Mouse (Mus musculus) embryonic facial prominence, embryonic 11.5 days (tissue): ENCODE results near the gene Clk1. TPM values are rescaled to one million over a fixed set of nuclear protein-coding genes. Genes with fewer than 3 reads are reported as not detected.
A peak's percentile ranks its signal among the peaks of the same experiment; 100 is the strongest.

ENCODE experiments used
- ATAC-seq: fragments of 200-750 bp; cut with Nextera tagmentation; replicated peaks from 2 replicates; pipeline ENCODE4 v1.8.0; 2017; ENCODE audit warnings: low read depth; ENCODE audit not compliant: insufficient number of reproducible peaks, low FRiP score, low TSS enrichment
- DNase-seq: peaks from one replicate; pipeline ENCODE4 v3.0.0-alpha.2; 2015; ENCODE audit warnings: low spot score
- H3K27ac ChIP-seq: fragments of 300-500 bp; sonication (generic); replicated peaks from 2 replicates; pipeline ENCODE4 v1.5.1; 2014; ENCODE audit warnings: mild to moderate bottlenecking, low read depth, low read length, control low read depth
- H3K27me3 ChIP-seq: fragments of 300-500 bp; sonication (generic); 2 replicates; pipeline ENCODE4 v1.6.1; 2014; ENCODE audit warnings: mild to moderate bottlenecking, low read length, moderate library complexity, mixed read lengths; ENCODE audit not compliant: control insufficient read depth, insufficient read depth
- H3K36me3 ChIP-seq: fragments of 300-500 bp; sonication (generic); replicated peaks from 2 replicates; pipeline ENCODE4 v1.6.1; 2014; ENCODE audit warnings: low read depth, mild to moderate bottlenecking, low read length, moderate library complexity, mixed read lengths; ENCODE audit not compliant: control insufficient read depth, insufficient read depth
- H3K4me1 ChIP-seq: fragments of 300-500 bp; sonication (generic); 2 replicates; pipeline ENCODE4 v1.6.1; 2014; ENCODE audit warnings: low read length, mixed read lengths; ENCODE audit not compliant: control insufficient read depth, insufficient read depth
- H3K4me2 ChIP-seq: fragments of 300-500 bp; sonication (generic); 2 replicates; pipeline ENCODE4 v1.6.1; 2014; ENCODE audit warnings: low read depth, mild to moderate bottlenecking, control low read depth, low read length, moderate library complexity
- H3K4me3 ChIP-seq: fragments of 300-500 bp; sonication (generic); 2 replicates; pipeline ENCODE4 v1.5.1; 2014; ENCODE audit warnings: low read depth, low read length, control low read depth
- H3K9ac ChIP-seq: fragments of 300-500 bp; sonication (generic); replicated peaks from 2 replicates; pipeline ENCODE4 v1.6.1; 2014; ENCODE audit warnings: mild to moderate bottlenecking, control low read depth, low read length
- H3K9me3 ChIP-seq: fragments of 300-500 bp; sonication (generic); replicated peaks from 2 replicates; pipeline ENCODE4 v1.6.1; 2016; ENCODE audit warnings: mild to moderate bottlenecking, low read length, inconsistent platforms, mixed read lengths; ENCODE audit not compliant: control insufficient read depth
- WGBS: fragments of 180-500 bp; shearing (Covaris S2); extraction: QIAGEN DNeasy Blood & Tissue Kit; methylation state at CpG from one replicate; pipeline ENCODE4 v1.1.7; 2014; 5-methylcytosine and 5-hydroxymethylcytosine counted together
- polyA plus RNA-seq: library from polyadenylated mRNA; unstranded; fragments of >200 nt; fragmentation: Nextera tagmentation; extraction: Ambion mirVana; gene quantifications from 2 replicates; pipeline ENCODE4 v1.2.1, GENCODE M21; 2014

Gene Clk1
- polyA plus RNA-seq, 1 experiment from 2014 or later = 195 TPM

- Histone ChIP-seq H3K36me3 (peaks cover 17% of the 10 kb centered on the region), H3K27ac (no peak overlapping the region), H3K9ac (no peak overlapping the region), H3K27me3 (no peaks in the 10 kb centered on the region), H3K4me2 (no peak overlapping the region), H3K9me3 (no peaks in the 10 kb centered on the region), H3K4me3 (no peak overlapping the region), H3K4me1 (no peaks in the 10 kb centered on the region)
- 94% methylated on average over 5 of the region's 5 CpGs for WGBS
- no peak for DNase-seq
- ATAC-seq = no peak
These were observed 20.1 kb downstream of the Clk1 start for GRCm38 (mm10) chr1:58403745-58404144.

- Histone ChIP-seq H3K4me3 (no peak overlapping the region), H3K9me3 (no peaks in the 10 kb centered on the region), H3K27me3 (no peaks in the 10 kb centered on the region), H3K36me3 (peaks cover 21% of the 10 kb centered on the region), H3K9ac (no peak overlapping the region), H3K4me2 (no peak overlapping the region), H3K27ac (no peak overlapping the region), H3K4me1 (no peaks in the 10 kb centered on the region)
- ATAC-seq (no peak), DNase-seq (no peak)
- 92% methylated on average over 6 of the region's 6 CpGs for WGBS
These were observed 22.5 kb downstream of the Clk1 start for GRCm38 (mm10) chr1:58401396-58401795.

GRCm38 (mm10) chr1:58397731-58398130 is 26.1 kb downstream of the Clk1 start:
- Histone ChIP-seq H3K27me3 (no peaks in the 10 kb centered on the region), H3K9me3 (no peaks in the 10 kb centered on the region), H3K9ac (no peak overlapping the region), H3K4me2 (no peak overlapping the region), H3K36me3 (peaks cover 20% of the 10 kb centered on the region), H3K27ac (no peak overlapping the region), H3K4me3 (no peak overlapping the region), H3K4me1 (no peaks in the 10 kb centered on the region)
- ATAC-seq (no peak), DNase-seq (no peak)
- WGBS = 94% methylated on average over 6 of the region's 6 CpGs

GRCm38 (mm10) chr1:58396179-58396578 is 27.7 kb downstream of the Clk1 start:
- WGBS = 100% methylated on average over 1 of the region's 1 CpGs
- Histone ChIP-seq H3K36me3 (peaks cover 14% of the 10 kb centered on the region), H3K9me3 (no peaks in the 10 kb centered on the region), H3K4me3 (no peak overlapping the region), H3K27me3 (no peaks in the 10 kb centered on the region), H3K27ac (no peak overlapping the region), H3K4me1 (no peaks in the 10 kb centered on the region), H3K9ac (no peak overlapping the region), H3K4me2 (no peak overlapping the region)
- ATAC-seq = no peak
- no peak for DNase-seq

- Histone ChIP-seq H3K4me1 (no peaks in the 10 kb centered on the region), H3K4me3 (no peak overlapping the region), H3K9me3 (no peaks in the 10 kb centered on the region), H3K27ac (no peak overlapping the region), H3K36me3 (peaks cover 14% of the 10 kb centered on the region), H3K27me3 (no peaks in the 10 kb centered on the region), H3K9ac (no peak overlapping the region), H3K4me2 (no peak overlapping the region)
- no peak for DNase-seq
- no peak for ATAC-seq
- 95% methylated on average over 3 of the region's 3 CpGs for WGBS
These were observed 28.5 kb downstream of the Clk1 start for GRCm38 (mm10) chr1:58395341-58395740.

GRCm38 (mm10) chr1:58393284-58394195 is 30.3 kb downstream of the Clk1 start:
- Histone ChIP-seq H3K9me3 (no peaks in the 10 kb centered on the region), H3K4me2 (peak overlapping the region; percentile 41), H3K27me3 (no peaks in the 10 kb centered on the region), H3K4me3 (peak overlapping the region; percentile 100), H3K27ac (peak overlapping the region; percentile 98), H3K4me1 (no peaks in the 10 kb centered on the region), H3K36me3 (peaks cover 8% of the 10 kb centered on the region), H3K9ac (peak overlapping the region; percentile 99)
- DNase-seq (peak; percentile 49), ATAC-seq (peak; percentile 60)
- under 1% methylated on average over 56 of the region's 90 CpGs for whole genome bisulfite sequencing

GRCm38 (mm10) chr1:58392652-58393283 is 31.1 kb downstream of the Clk1 start, which contains the start of gene Bzw1:
Gene Bzw1 (plus strand): TSS chr1:58392898.
- Histone ChIP-seq H3K9me3 (no peaks in the 10 kb centered on the region), H3K27me3 (no peaks in the 10 kb centered on the region), H3K27ac (peak within 1 kb of the TSS; percentile 98), H3K4me2 (peak within 1 kb of the TSS; percentile 66), H3K4me3 (peak within 1 kb of the TSS; percentile 100), H3K36me3 (peaks cover 6% of the 10 kb centered on the region), H3K9ac (peak within 1 kb of the TSS; percentile 99), H3K4me1 (no peaks in the 10 kb centered on the region)
- ATAC-seq (peak; percentile 97), DNase-seq (peak; percentile 94)
- under 1% methylated on average over 46 of the region's 61 CpGs for whole genome bisulfite sequencing

- peak overlapping the region; percentile 99 for H3K9ac ChIP-seq
- H3K4me3 ChIP-seq = peak overlapping the region; percentile 100
- H3K27me3 ChIP-seq = no peaks in the 10 kb centered on the region
- peak overlapping the region; percentile 98 for H3K27ac ChIP-seq
- peak; percentile 68 for DNase-seq
- peaks cover 6% of the 10 kb centered on the region for H3K36me3 ChIP-seq
- WGBS = 1% methylated on average over 16 of the region's 16 CpGs
- H3K9me3 ChIP-seq = no peaks in the 10 kb centered on the region
- ATAC-seq = no peak
- no peaks in the 10 kb centered on the region for H3K4me1 ChIP-seq
- peak overlapping the region; percentile 66 for H3K4me2 ChIP-seq
These were observed 31.6 kb downstream of the Clk1 start for GRCm38 (mm10) chr1:58392268-58392651.
